Mouse (Mus musculus) adrenal gland, adult 2 months (tissue): Measurements from ENCODE around the gene Gstp2. TPM values are rescaled to one million over a fixed set of nuclear protein-coding genes. Genes with fewer than 3 reads are reported as not detected.

ENCODE experiments used
- polyA plus RNA-seq: library from polyadenylated mRNA; depleted of rRNA; stranded (reverse); fragments of >200 nt; gene quantifications from 2 replicates; pipeline ENCODE4 v1.2.3, GENCODE M21; 2012; rRNA removed
- total RNA-seq, 2 experiments: library from RNA; stranded (reverse); gene quantifications; 2 replicates each; pipeline ENCODE4 v1.2.3; 2021

The Gstp2 gene
- total and polyA plus RNA-seq, 3 experiments: 7.9 to 61.4 (median 57.2) TPM

Other genes with a start within 250 kb of the Gstp2 start
Only the 30 nearest of the 33 such genes appear.
- 10 to 100 TPM; 63.5 to 84.6 TPM for gene Tcirg1, start 138.9 kb downstream of the Gstp2 start, total RNA-seq
- gene Tcirg1, start 138.9 kb downstream of the Gstp2 start, polyA plus RNA-seq: 181 and 204 TPM in 2 replicates
- gene Ndufs8, start 133.2 kb downstream of the Gstp2 start, total RNA-seq: 100 to 1,000 TPM; 376 to 380 TPM
- gene Ndufs8, start 133.2 kb downstream of the Gstp2 start, polyA plus RNA-seq: 391 and 420 TPM in 2 replicates
- gene Aldh3b1, start 116.2 kb downstream of the Gstp2 start, total RNA-seq: 100 to 1,000 TPM in 1 of 2 experiments, 10 to 100 TPM in 1; 26.6 to 136 TPM
- 115 and 188 TPM in 2 replicates for gene Aldh3b1, start 116.2 kb downstream of the Gstp2 start, polyA plus RNA-seq
- 10 to 100 TPM; 48.3 to 59.2 TPM for gene Unc93b1, start 110.8 kb downstream of the Gstp2 start, total RNA-seq
- gene Unc93b1, start 110.8 kb downstream of the Gstp2 start, polyA plus RNA-seq: 180 and 186 TPM in 2 replicates
- gene Aldh3b3, start 87.4 kb downstream of the Gstp2 start, total RNA-seq: under 1 TPM; 0.38 to 0.63 TPM
- 0.43 and 0.54 TPM in 2 replicates for gene Aldh3b3, start 87.4 kb downstream of the Gstp2 start, polyA plus RNA-seq
- gene Aldh3b2, start 73.7 kb downstream of the Gstp2 start, total RNA-seq: 10 to 100 TPM; 12.2 to 15.2 TPM
- 4.0 and 7.6 TPM in 2 replicates for gene Aldh3b2, start 73.7 kb downstream of the Gstp2 start, polyA plus RNA-seq
- gene Acy3, start 59.5 kb downstream of the Gstp2 start, total RNA-seq: 10 to 100 TPM; 16.5 to 22.7 TPM
- 80.5 and 96.1 TPM in 2 replicates for gene Acy3, start 59.5 kb downstream of the Gstp2 start, polyA plus RNA-seq
- gene Tbx10, start 53.3 kb downstream of the Gstp2 start, total RNA-seq: not detected
- not detected in 2 replicates for gene Tbx10, start 53.3 kb downstream of the Gstp2 start, polyA plus RNA-seq
- 10 to 100 TPM; 25.1 to 27.0 TPM for gene Nudt8, start 45.4 kb downstream of the Gstp2 start, total RNA-seq
- 36.7 and 65.9 TPM in 2 replicates for gene Nudt8, start 45.4 kb downstream of the Gstp2 start, polyA plus RNA-seq
- gene Gm49405, start 45.4 kb downstream of the Gstp2 start, total RNA-seq: under 1 TPM; 0.55 to 0.69 TPM
- gene Gm49405, start 45.4 kb downstream of the Gstp2 start, polyA plus RNA-seq: 1.3 and 2.0 TPM in 2 replicates
- gene Doc2g, start 42.7 kb downstream of the Gstp2 start, total RNA-seq: 1 to 10 TPM; 1.1 to 1.8 TPM
- 6.2 and 9.3 TPM in 2 replicates for gene Doc2g, start 42.7 kb downstream of the Gstp2 start, polyA plus RNA-seq
- 100 to 1,000 TPM; 260 to 445 TPM for gene Ndufv1, start 33.2 kb downstream of the Gstp2 start, total RNA-seq
- 145 and 150 TPM in 2 replicates for gene Ndufv1, start 33.2 kb downstream of the Gstp2 start, polyA plus RNA-seq
- gene Gstp1, start 8.0 kb downstream of the Gstp2 start, total RNA-seq: 100 to 1,000 TPM; 401 to 452 TPM
- 752 and 925 TPM in 2 replicates for gene Gstp1, start 8.0 kb downstream of the Gstp2 start, polyA plus RNA-seq
- gene Gstp3, start 13.5 kb upstream of the Gstp2 start, total RNA-seq: 1 to 10 TPM in 1 of 2 experiments, under 1 TPM in 1; 0.62 to 2.3 TPM
- 0.79 and 0.83 TPM in 2 replicates for gene Gstp3, start 13.5 kb upstream of the Gstp2 start, polyA plus RNA-seq
- not detected for gene Cabp2, start 35.6 kb upstream of the Gstp2 start, total RNA-seq
- not detected in 2 replicates for gene Cabp2, start 35.6 kb upstream of the Gstp2 start, polyA plus RNA-seq
- 100 to 1,000 TPM; 128 to 131 TPM for gene Cdk2ap2, start 51.2 kb upstream of the Gstp2 start, total RNA-seq
- 339 and 371 TPM in 2 replicates for gene Cdk2ap2, start 51.2 kb upstream of the Gstp2 start, polyA plus RNA-seq
- gene Pitpnm1, start 54.0 kb upstream of the Gstp2 start, total RNA-seq: 10 to 100 TPM; 87.4 to 87.6 TPM
- gene Pitpnm1, start 54.0 kb upstream of the Gstp2 start, polyA plus RNA-seq: 164 and 171 TPM in 2 replicates
- gene Aip, start 79.8 kb upstream of the Gstp2 start, total RNA-seq: 100 to 1,000 TPM; 102 to 134 TPM
- gene Aip, start 79.8 kb upstream of the Gstp2 start, polyA plus RNA-seq: 89.5 and 99.3 TPM in 2 replicates
- gene Gpr152, start 93.8 kb upstream of the Gstp2 start, total RNA-seq: under 1 TPM; 0.09 to 0.17 TPM
- 0.10 and 0.18 TPM in 2 replicates for gene Gpr152, start 93.8 kb upstream of the Gstp2 start, polyA plus RNA-seq
- gene Cabp4, start 98.0 kb upstream of the Gstp2 start, total RNA-seq: under 1 TPM; 0.29 to 0.69 TPM
- gene Cabp4, start 98.0 kb upstream of the Gstp2 start, polyA plus RNA-seq: 0.12 and 0.26 TPM in 2 replicates
- 100 to 1,000 TPM; 154 to 202 TPM for gene Coro1b, start 102.6 kb upstream of the Gstp2 start, total RNA-seq
- 199 and 225 TPM in 2 replicates for gene Coro1b, start 102.6 kb upstream of the Gstp2 start, polyA plus RNA-seq
- 1 to 10 TPM; 2.5 to 5.7 TPM for gene Ptprcap, start 107.6 kb upstream of the Gstp2 start, total RNA-seq
- 54.9 and 57.6 TPM in 2 replicates for gene Ptprcap, start 107.6 kb upstream of the Gstp2 start, polyA plus RNA-seq
- gene Rps6kb2, start 117.3 kb upstream of the Gstp2 start, total RNA-seq: 10 to 100 TPM; 27.6 to 39.5 TPM
- gene Rps6kb2, start 117.3 kb upstream of the Gstp2 start, polyA plus RNA-seq: 48.3 and 60.8 TPM in 2 replicates
- 1 to 10 TPM; 2.9 to 5.8 TPM for gene Carns1, start 129.5 kb upstream of the Gstp2 start, total RNA-seq
- 3.8 and 5.1 TPM in 2 replicates for gene Carns1, start 129.5 kb upstream of the Gstp2 start, polyA plus RNA-seq
- gene Tbc1d10c, start 145.3 kb upstream of the Gstp2 start, total RNA-seq: under 1 TPM in 1 of 2 experiments, not detected in 1; 0.97 TPM
- gene Tbc1d10c, start 145.3 kb upstream of the Gstp2 start, polyA plus RNA-seq: 2.1 and 4.8 TPM in 2 replicates
- 100 to 1,000 TPM; 342 to 392 TPM for gene Ppp1ca, start 146.0 kb upstream of the Gstp2 start, total RNA-seq
- 443 and 514 TPM in 2 replicates for gene Ppp1ca, start 146.0 kb upstream of the Gstp2 start, polyA plus RNA-seq
- gene Rad9a, start 155.6 kb upstream of the Gstp2 start, total RNA-seq: 10 to 100 TPM in 1 of 2 experiments, 1 to 10 TPM in 1; 6.9 to 12.3 TPM
- gene Rad9a, start 155.6 kb upstream of the Gstp2 start, polyA plus RNA-seq: 16.4 and 17.2 TPM in 2 replicates
- gene Clcf1, start 168.2 kb upstream of the Gstp2 start, total RNA-seq: 1 to 10 TPM; 5.5 to 9.0 TPM
- gene Clcf1, start 168.2 kb upstream of the Gstp2 start, polyA plus RNA-seq: 16.3 and 19.3 TPM in 2 replicates
- gene AC109138.7, start 168.3 kb upstream of the Gstp2 start, total RNA-seq: not detected
- gene AC109138.7, start 168.3 kb upstream of the Gstp2 start, polyA plus RNA-seq: not detected in 2 replicates
- 10 to 100 TPM; 41.9 to 52.3 TPM for gene Pold4, start 185.9 kb upstream of the Gstp2 start, total RNA-seq
- gene Pold4, start 185.9 kb upstream of the Gstp2 start, polyA plus RNA-seq: 112 and 146 TPM in 2 replicates